ENCODE assay signal across 20 mouse cellular contexts in the genomic region with DNA sequence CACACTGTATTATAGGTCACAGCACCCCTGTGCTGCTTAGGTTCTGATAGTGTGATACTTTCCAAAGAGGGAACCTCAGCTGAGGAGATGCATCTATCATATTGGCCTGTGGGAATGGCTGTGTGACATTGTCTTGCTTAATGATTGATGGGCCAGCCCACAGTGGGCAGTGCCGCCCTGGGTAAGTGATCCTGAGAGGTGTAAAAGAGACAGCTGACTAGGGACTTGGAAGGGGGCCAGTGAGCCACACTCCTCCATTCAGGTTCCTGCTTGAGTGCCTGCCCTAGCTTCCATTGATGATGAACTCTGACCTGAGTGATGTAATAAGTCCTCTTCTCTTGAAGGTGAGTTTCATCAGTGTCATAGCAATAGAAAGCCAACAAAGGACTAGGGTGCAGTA.
"Had no signal": no experiment of that assay in that cellular context is flagged by ENCODE, and none has a peak within 500 bp of the region (broad histone marks: within the 10 kb centered on the region; RNA-seq: fewer than 3 reads in every experiment).

No protein-coding gene starts in this region.

- H3K36me3 ChIP-seq: intestine, embryonic 15.5 days; liver, embryonic 13.5 days had no signal

- H3K9ac ChIP-seq: intestine, embryonic 15.5 days; kidney, embryonic 15.5 days; liver, embryonic 13.5 days; midbrain, embryonic 15.5 days; neural tube, embryonic 13.5 days had no signal

- H3K9me3 ChIP-seq: intestine, embryonic 15.5 days; kidney, embryonic 15.5 days; liver, embryonic 13.5 days; midbrain, embryonic 15.5 days; neural tube, embryonic 13.5 days had no signal

- H3K4me3 ChIP-seq: intestine, embryonic 15.5 days; kidney, embryonic 15.5 days; liver, embryonic 13.5 days; midbrain, embryonic 15.5 days; myocyte; neural tube, embryonic 13.5 days had no signal

- H3K4me1 ChIP-seq: intestine, embryonic 15.5 days; kidney, embryonic 15.5 days; liver, embryonic 13.5 days; neural tube, embryonic 13.5 days had no signal

- DNase-seq: kidney, adult 18-20 months; kidney, postnatal 14 days; kidney, postnatal 4 days; left cerebral cortex, postnatal 4 days; liver, embryonic 13.5 days; lung, postnatal 14 days; lung, postnatal 4 days; right cerebral cortex, adult 18-20 months; right cerebral cortex, postnatal 14 days; right cerebral cortex, postnatal 4 days; thymus, adult 2 months; thymus, postnatal 14 days; thymus, postnatal 4 days had no signal

- H3K4me2 ChIP-seq: intestine, embryonic 15.5 days; kidney, embryonic 15.5 days; liver, embryonic 13.5 days; midbrain, embryonic 11.5 days; midbrain, embryonic 15.5 days; neural tube, embryonic 13.5 days had no signal

- ATAC-seq: intestine, embryonic 15.5 days; midbrain, embryonic 15.5 days had no signal

- H3K27me3 ChIP-seq: intestine, embryonic 15.5 days; kidney, embryonic 15.5 days; liver, embryonic 13.5 days; midbrain, embryonic 15.5 days; neural tube, embryonic 13.5 days had no signal

- H3K27ac ChIP-seq: intestine, embryonic 15.5 days; kidney, embryonic 15.5 days; liver, embryonic 13.5 days; midbrain, embryonic 15.5 days; neural tube, embryonic 13.5 days; stomach, postnatal 0 days had no signal
